9 mouse cellular contexts compared by ENCODE assay signal in genomic region chr4:55292277-55292676, GRCm38 (mm10). TPM values are rescaled to one million over a fixed set of nuclear protein-coding genes. Genes with fewer than 3 reads are reported as not detected.
A peak's percentile ranks its signal among the peaks of the same experiment; 100 is the strongest.
DNase-seq lines count a peak whose midpoint lies in the region; ATAC-seq and TF ChIP-seq lines count a peak whose summit lies in the region.
"Had no signal": no experiment of that assay in that cellular context is flagged by ENCODE, and none has a peak within 500 bp of the region (broad histone marks: within the 10 kb centered on the region; RNA-seq: fewer than 3 reads in every experiment).

No protein-coding gene starts in this region.

- no peaks in the 10 kb centered on the region for H3K9me3 ChIP-seq in heart, postnatal 0 days (replicated peaks; ENCODE audit: control insufficient read depth, low read length)
- no peaks in the 10 kb centered on the region for H3K9me3 ChIP-seq in heart, embryonic 11.5 days (replicated peaks; ENCODE audit: control insufficient read depth, low read length)

- H3K4me3 ChIP-seq in heart, postnatal 0 days (ENCODE audit: low read depth, low read length) = no peak overlapping the region
- no peak overlapping the region for H3K4me3 ChIP-seq in heart, embryonic 11.5 days (ENCODE audit: low read depth, low read length)
- H3K4me3 ChIP-seq: myocyte had no signal

- no peak overlapping the region for H3K27ac ChIP-seq in heart, postnatal 0 days (ENCODE audit: low read depth)
- no peak overlapping the region for H3K27ac ChIP-seq in heart, embryonic 11.5 days (ENCODE audit: low read depth, low read length)

- no peak for DNase-seq in heart, postnatal 0 days (ENCODE audit: low spot score)
- peak; percentile 20 for DNase-seq in retina, postnatal 1 day
- DNase-seq in retina, embryonic 14.5 days (ENCODE audit: low spot score) = no peak
- peak; percentile 27 to 49 for DNase-seq in thymus, postnatal 10 days (ENCODE audit: low spot score in 2 of 2)
- no peak for DNase-seq in urinary bladder, postnatal 25 days (ENCODE audit: low spot score)
- no peak for DNase-seq in right cerebral cortex, postnatal 10 days (ENCODE audit: low spot score in 2 of 2)

- H3K4me1 ChIP-seq in heart, postnatal 0 days (ENCODE audit: control insufficient read depth, insufficient read depth) = no peaks in the 10 kb centered on the region
- H3K4me1 ChIP-seq in heart, embryonic 11.5 days (ENCODE audit: control insufficient read depth, insufficient read depth, low read length) = 0 out of 2 replicates have a peak, but pooled peaks cover 3% of the 10 kb centered on the region

- no peak overlapping the region for H3K9ac ChIP-seq in heart, postnatal 0 days (replicated peaks; ENCODE audit: low read depth, low read length)
- H3K9ac ChIP-seq in heart, embryonic 11.5 days (ENCODE audit: low read depth, low read length) = no peak overlapping the region

- WGBS in heart, postnatal 0 days = 85% methylated on average over 5 of the region's 5 CpGs
- 76% methylated on average over 5 of the region's 5 CpGs for WGBS in heart, embryonic 11.5 days (ENCODE audit: insufficient replicate concordance)

- H3K36me3 ChIP-seq in heart, postnatal 0 days (replicated peaks; ENCODE audit: control insufficient read depth, insufficient read depth, low read length) = no peaks in the 10 kb centered on the region
- no peaks in the 10 kb centered on the region for H3K36me3 ChIP-seq in heart, embryonic 11.5 days (ENCODE audit: control insufficient read depth, insufficient read depth, low read length)

- no peak for ATAC-seq in heart, postnatal 0 days (ENCODE audit: insufficient read depth, low read depth)
- no peak for ATAC-seq in heart, embryonic 11.5 days (replicated peaks; ENCODE audit: insufficient number of reproducible peaks, low FRiP score, low TSS enrichment)
- peak; percentile 65 for ATAC-seq in common myeloid progenitor, adult 5-6 weeks (replicated peaks; ENCODE audit: low read depth, poor library complexity, severe bottlenecking)

- no peaks in the 10 kb centered on the region for H3K27me3 ChIP-seq in heart, postnatal 0 days (ENCODE audit: control insufficient read depth, insufficient read depth, low read length)
- H3K27me3 ChIP-seq in heart, embryonic 11.5 days (ENCODE audit: control insufficient read depth, insufficient read depth, low read length) = no peaks in the 10 kb centered on the region

- TF ChIP-seq CTCF in heart, postnatal 0 days (IDR thresholded peaks at IDR 0.05; ENCODE audit: low read depth) = peak; percentile 31

- TF ChIP-seq EP300 in heart, postnatal 0 days (IDR thresholded peaks at IDR 0.05; ENCODE audit: low read depth) = no peak

- H3K4me2 ChIP-seq in heart, postnatal 0 days (ENCODE audit: low read depth, low read length) = no peak overlapping the region
- H3K4me2 ChIP-seq in heart, embryonic 11.5 days = no peak overlapping the region

RNA-seq across cellular contexts. Expression of gene Rad23b, which starts 57.6 kb away (rescaled TPM):
- total RNA-seq in heart, postnatal 0 days (2014; rRNA removed; ENCODE audit: low replicate concordance) = 174 and 179 TPM in 2 replicates
- polyA plus RNA-seq in heart, postnatal 0 days (2015; fragmentation: Nextera tagmentation; extraction: Ambion mirVana) = 44.7 and 48.8 TPM in 2 replicates
- 49.6 and 71.3 TPM in 2 replicates for polyA plus RNA-seq in heart, embryonic 11.5 days (2014; fragmentation: Nextera tagmentation; extraction: Ambion mirVana)
- 139 and 161 TPM in 2 replicates for total RNA-seq in common myeloid progenitor, adult 5-6 weeks (2017)

Comparison
In these comparisons a context has a peak if more than half of its experiments do, and no peak if none do; other contexts are left out.
1. DNase-seq: peak in retina, postnatal 1 day (single experiment) and thymus, postnatal 10 days (2 of 2); none in heart, postnatal 0 days (single experiment), retina, embryonic 14.5 days (single experiment), urinary bladder, postnatal 25 days (single experiment) and right cerebral cortex, postnatal 10 days (0 of 2).